Mouse (Mus musculus): ENCODE data around the gene Rerg.

The Rerg gene

GRCm38 (mm10) chr6:137163061-137163460 lies 7.2 kb downstream of the Rerg start:
- DNase-seq (ENCODE audit: low read depth, low spot score): no peak

GRCm38 (mm10) chr6:137162481-137162880 lies 7.8 kb downstream of the Rerg start:
- DNase-seq (ENCODE audit: low read depth, low spot score): no peak

GRCm38 (mm10) chr6:137161491-137162088 lies 8.7 kb downstream of the Rerg start:
- DNase-seq (ENCODE audit: low read depth, low spot score): no peak

- DNase-seq (ENCODE audit: low read depth, low spot score): no peak
Measured at GRCm38 (mm10) chr6:137159372-137159926, 10.8 kb downstream of the Rerg start.

GRCm38 (mm10) chr6:137156437-137157219 lies 13.7 kb downstream of the Rerg start:
- no peak for DNase-seq (ENCODE audit: low read depth, low spot score)

- DNase-seq (ENCODE audit: low read depth, low spot score): no peak
Measured at GRCm38 (mm10) chr6:137155196-137156137, 14.8 kb downstream of the Rerg start.

GRCm38 (mm10) chr6:137153021-137153420 lies 17.3 kb downstream of the Rerg start:
- DNase-seq (ENCODE audit: low read depth, low spot score): no peak

GRCm38 (mm10) chr6:137151015-137151414 lies 19.3 kb downstream of the Rerg start:
- DNase-seq (ENCODE audit: low read depth, low spot score): no peak

GRCm38 (mm10) chr6:137149833-137150232 lies 20.5 kb downstream of the Rerg start:
- DNase-seq (ENCODE audit: low read depth, low spot score): no peak

- DNase-seq (ENCODE audit: low read depth, low spot score): no peak
Measured at GRCm38 (mm10) chr6:137146910-137147309, 23.4 kb downstream of the Rerg start.

GRCm38 (mm10) chr6:137145611-137146010 lies 24.7 kb downstream of the Rerg start:
- no peak for DNase-seq (ENCODE audit: low read depth, low spot score)

- DNase-seq (ENCODE audit: low read depth, low spot score): no peak
Measured at GRCm38 (mm10) chr6:137144958-137145535, 25.2 kb downstream of the Rerg start.

- no peak for DNase-seq (ENCODE audit: low read depth, low spot score)
Measured at GRCm38 (mm10) chr6:137144526-137144840, 25.8 kb downstream of the Rerg start.

GRCm38 (mm10) chr6:137143818-137144525 lies 26.3 kb downstream of the Rerg start:
- no peak for DNase-seq (ENCODE audit: low read depth, low spot score)

GRCm38 (mm10) chr6:137142796-137143195 lies 27.5 kb downstream of the Rerg start:
- DNase-seq (ENCODE audit: low read depth, low spot score): no peak

- no peak for DNase-seq (ENCODE audit: low read depth, low spot score)
Measured at GRCm38 (mm10) chr6:137141247-137141820, 29.0 kb downstream of the Rerg start.

GRCm38 (mm10) chr6:137138822-137139221 lies 31.5 kb downstream of the Rerg start:
- DNase-seq (ENCODE audit: low read depth, low spot score): no peak

- DNase-seq (ENCODE audit: low read depth, low spot score): no peak
Measured at GRCm38 (mm10) chr6:137138391-137138790, 31.9 kb downstream of the Rerg start.

GRCm38 (mm10) chr6:137136401-137136800 lies 33.9 kb downstream of the Rerg start:
- no peak for DNase-seq (ENCODE audit: low read depth, low spot score)

- no peak for DNase-seq (ENCODE audit: low read depth, low spot score)
Measured at GRCm38 (mm10) chr6:137135506-137136391, 34.5 kb downstream of the Rerg start.

Data from embryo, embryonic 11.5 days (tissue).